Mouse (Mus musculus) stomach, postnatal 0 days (tissue): ENCODE measurements around the gene Rundc1. TPM values are rescaled to one million over a fixed set of nuclear protein-coding genes. Genes with fewer than 3 reads are reported as not detected.
A peak's percentile ranks its signal among the peaks of the same experiment; 100 is the strongest.

ENCODE experiments used
- ATAC-seq: fragments of 200-750 bp; cut with Nextera tagmentation; 2 replicates; pipeline ENCODE4 v1.8.0; 2017; ENCODE audit not compliant: low FRiP score, low TSS enrichment
- DNase-seq: peaks from one replicate; pipeline ENCODE4 v3.0.0-alpha.2; 2016; ENCODE audit warnings: low spot score
- H3K27ac ChIP-seq: fragments of 300-500 bp; sonication (generic); replicated peaks from 2 replicates; pipeline ENCODE4 v1.5.1; 2014; ENCODE audit warnings: mild to moderate bottlenecking, control low read depth
- H3K27me3 ChIP-seq: fragments of 300-500 bp; sonication (generic); 2 replicates; pipeline ENCODE4 v1.6.1; 2014; ENCODE audit warnings: low read length; ENCODE audit not compliant: control insufficient read depth, insufficient read depth
- H3K36me3 ChIP-seq: fragments of 300-500 bp; sonication (generic); 2 replicates; pipeline ENCODE4 v1.6.1; 2014; ENCODE audit warnings: low read length, mixed read lengths; ENCODE audit not compliant: control insufficient read depth, insufficient read depth
- H3K4me1 ChIP-seq: fragments of 300-500 bp; sonication (generic); replicated peaks from 2 replicates; pipeline ENCODE4 v1.6.1; 2014; ENCODE audit warnings: antibody characterized with exemption; ENCODE audit not compliant: control insufficient read depth, insufficient read depth
- H3K4me2 ChIP-seq: fragments of 300-500 bp; sonication (generic); replicated peaks from 2 replicates; pipeline ENCODE4 v1.6.1; 2014; ENCODE audit warnings: low read depth, mild to moderate bottlenecking, control low read depth, moderate library complexity
- H3K4me3 ChIP-seq: fragments of 300-500 bp; sonication (generic); 2 replicates; pipeline ENCODE4 v1.5.1; 2014; ENCODE audit warnings: low read depth, low read length, control low read depth
- H3K9ac ChIP-seq: fragments of 300-500 bp; sonication (generic); 2 replicates; pipeline ENCODE4 v1.6.1; 2014; ENCODE audit warnings: mild to moderate bottlenecking, low read length, control low read depth, mixed read lengths
- H3K9me3 ChIP-seq: fragments of 300-500 bp; sonication (generic); 2 replicates; pipeline ENCODE4 v1.6.1; 2016; ENCODE audit warnings: low read length; ENCODE audit not compliant: control insufficient read depth
- CTCF ChIP-seq: IDR thresholded peaks from 2 replicates; pipeline ENCODE4 v1.5.1; 2016; ENCODE audit warnings: antibody characterized with exemption, low read depth, mild to moderate bottlenecking, moderate library complexity
- EP300 ChIP-seq: optimal IDR thresholded peaks from 2 replicates; pipeline ENCODE3; 2016; ENCODE audit warnings: antibody characterized with exemption
- WGBS: fragments of 180-500 bp; shearing (Covaris S2); extraction: QIAGEN DNeasy Blood & Tissue Kit; methylation state at CpG from one replicate; pipeline ENCODE4 v1.1.7; 2014; 5-methylcytosine and 5-hydroxymethylcytosine counted together
- polyA plus RNA-seq: library from polyadenylated mRNA; unstranded; fragments of >200 nt; fragmentation: Nextera tagmentation; extraction: Ambion mirVana; gene quantifications from 2 replicates; pipeline ENCODE4 v1.2.1, GENCODE M21; 2015

The Rundc1 gene
- polyA plus RNA-seq, 1 experiment from 2014 or later = 11.3 TPM

GRCm38 (mm10) chr11:101455627-101456026 is 30.7 kb downstream of the Rundc1 start:
- Histone ChIP-seq H3K4me2 (no peak overlapping the region), H3K27me3 (no peaks in the 10 kb centered on the region), H3K4me3 (no peak overlapping the region), H3K27ac (no peak overlapping the region), H3K9me3 (no peaks in the 10 kb centered on the region), H3K36me3 (peaks cover 20% of the 10 kb centered on the region), H3K9ac (no peak overlapping the region), H3K4me1 (0 out of 2 replicates have a peak, but pooled peaks cover 2% of the 10 kb centered on the region)
- ATAC-seq (no peak), DNase-seq (no peak)
- WGBS = 57% methylated on average over 7 of the region's 7 CpGs
- no peak for TF ChIP-seq CTCF
- no peak for TF ChIP-seq EP300

GRCm38 (mm10) chr11:101457631-101458030 is 32.7 kb downstream of the Rundc1 start:
- WGBS = 87% methylated on average over 9 of the region's 9 CpGs
- Histone ChIP-seq H3K9me3 (no peaks in the 10 kb centered on the region), H3K27ac (no peak overlapping the region), H3K4me1 (peaks cover 4% of the 10 kb centered on the region; the same call in 1 of the 2 replicates), H3K9ac (no peak overlapping the region), H3K36me3 (peaks cover 26% of the 10 kb centered on the region), H3K4me2 (no peak overlapping the region), H3K27me3 (no peaks in the 10 kb centered on the region), H3K4me3 (no peak overlapping the region)
- DNase-seq (no peak), ATAC-seq (no peak)
- TF ChIP-seq CTCF (no peak), EP300 (no peak)

GRCm38 (mm10) chr11:101458217-101458616 is 33.3 kb downstream of the Rundc1 start:
- Histone ChIP-seq H3K4me1 (peaks cover 6% of the 10 kb centered on the region; the same call in 1 of the 2 replicates), H3K9me3 (no peaks in the 10 kb centered on the region), H3K27me3 (no peaks in the 10 kb centered on the region), H3K36me3 (peaks cover 26% of the 10 kb centered on the region), H3K4me2 (no peak overlapping the region), H3K9ac (no peak overlapping the region), H3K27ac (no peak overlapping the region), H3K4me3 (no peak overlapping the region)
- DNase-seq (no peak), ATAC-seq (no peak)
- 83% methylated on average over 12 of the region's 12 CpGs for WGBS
- TF ChIP-seq EP300 = no peak

GRCm38 (mm10) chr11:101459716-101460115 is 34.8 kb downstream of the Rundc1 start:
- DNase-seq (no peak), ATAC-seq (peak; percentile 22; the same call in 1 of the 2 replicates)
- Histone ChIP-seq H3K27ac (no peak overlapping the region), H3K4me3 (no peak overlapping the region), H3K9ac (no peak overlapping the region), H3K36me3 (peaks cover 26% of the 10 kb centered on the region), H3K9me3 (no peaks in the 10 kb centered on the region), H3K27me3 (no peaks in the 10 kb centered on the region), H3K4me1 (peaks cover 12% of the 10 kb centered on the region), H3K4me2 (no peak overlapping the region)
- TF ChIP-seq EP300 = no peak
- no peak for TF ChIP-seq CTCF
- 59% methylated on average over 3 of the region's 6 CpGs for WGBS

- peaks cover 26% of the 10 kb centered on the region for H3K36me3 ChIP-seq
- no peak overlapping the region for H3K9ac ChIP-seq
- no peak for TF ChIP-seq EP300
- no peak for TF ChIP-seq CTCF
- 79% methylated on average over 15 of the region's 15 CpGs for WGBS
- no peaks in the 10 kb centered on the region for H3K9me3 ChIP-seq
- H3K4me2 ChIP-seq = no peak overlapping the region
- peaks cover 12% of the 10 kb centered on the region for H3K4me1 ChIP-seq
- no peaks in the 10 kb centered on the region for H3K27me3 ChIP-seq
- H3K4me3 ChIP-seq = no peak overlapping the region
- DNase-seq (no peak), ATAC-seq (no peak)
- H3K27ac ChIP-seq = no peak overlapping the region
These were observed 35.4 kb downstream of the Rundc1 start for GRCm38 (mm10) chr11:101460321-101460720.

- H3K27ac ChIP-seq = no peak overlapping the region
- H3K27me3 ChIP-seq = no peaks in the 10 kb centered on the region
- DNase-seq (no peak), ATAC-seq (no peak)
- H3K4me3 ChIP-seq = no peak overlapping the region
- peaks cover 12% of the 10 kb centered on the region for H3K4me1 ChIP-seq
- H3K9me3 ChIP-seq = no peaks in the 10 kb centered on the region
- 80% methylated on average over 14 of the region's 14 CpGs for WGBS
- H3K9ac ChIP-seq = no peak overlapping the region
- peaks cover 23% of the 10 kb centered on the region for H3K36me3 ChIP-seq
- no peak overlapping the region for H3K4me2 ChIP-seq
- TF ChIP-seq CTCF (no peak), EP300 (no peak)
These were observed 37.3 kb downstream of the Rundc1 start for GRCm38 (mm10) chr11:101462141-101462540.
